Mouse (Mus musculus) heart, postnatal 25 days (tissue): ENCODE measurements around the gene Ccdc60. TPM values are rescaled to one million over a fixed set of nuclear protein-coding genes. Genes with fewer than 3 reads are reported as not detected.
"Not testable (repeated sequence)": the region's sequence is repeated elsewhere in the genome, so short reads cannot be mapped to it uniquely, and the experiment has no call there.

Source experiments
- DNase-seq: peaks from one replicate; pipeline ENCODE4 v3.0.0; 2022; ENCODE audit warnings: low spot score
- intact Hi-C: fragments of 180-260 bp; cut with DNase I; formaldehyde crosslinking; loops from one replicate; pipeline ENCODE4 v1.15.1; 2025
- total RNA-seq, 2 experiments: library from RNA; stranded (reverse); gene quantifications; 2 replicates each; pipeline ENCODE4 v1.2.3; 2021

The Ccdc60 gene
- not detected for total RNA-seq

GRCm38 (mm10) chr5:116288849-116289570 is at the start of gene Ccdc60:
TSS of gene Ccdc60 (minus strand) at chr5:116288985.
- intact Hi-C loops = no loop called here
- DNase-seq = no peak

- intact Hi-C loops = no loop called here
- DNase-seq = no peak
These were observed 47.4 kb upstream of the Ccdc60 start for GRCm38 (mm10) chr5:116336191-116336590.

- intact Hi-C loops = no loop called here
- DNase-seq = no peak
These were observed 40.1 kb upstream of the Ccdc60 start for GRCm38 (mm10) chr5:116328911-116329310.

- DNase-seq = no peak
- intact Hi-C loops = no loop called here
These were observed 34.6 kb upstream of the Ccdc60 start for GRCm38 (mm10) chr5:116323401-116323800.

GRCm38 (mm10) chr5:116322365-116323027 is 33.7 kb upstream of the Ccdc60 start:
- no peak for DNase-seq
- intact Hi-C loops = no loop called here

GRCm38 (mm10) chr5:116313711-116314110 is 24.9 kb upstream of the Ccdc60 start:
- intact Hi-C loops = no loop called here
- no peak for DNase-seq

- no peak for DNase-seq
- intact Hi-C loops = no loop called here
These were observed 23.4 kb upstream of the Ccdc60 start for GRCm38 (mm10) chr5:116312111-116312737.

GRCm38 (mm10) chr5:116311636-116312035 is 22.9 kb upstream of the Ccdc60 start:
- DNase-seq = no peak
- intact Hi-C loops = no loop called here

GRCm38 (mm10) chr5:116309383-116309801 is 20.6 kb upstream of the Ccdc60 start:
- intact Hi-C loops = no loop called here
- DNase-seq = no peak

- DNase-seq = no peak
- intact Hi-C loops = no loop called here
These were observed 16.8 kb upstream of the Ccdc60 start for GRCm38 (mm10) chr5:116305557-116305956.

GRCm38 (mm10) chr5:116305146-116305545 is 16.4 kb upstream of the Ccdc60 start:
- DNase-seq, intact Hi-C loops: not testable (repeated sequence)

- no peak for DNase-seq
- intact Hi-C loops = no loop called here
These were observed 12.2 kb upstream of the Ccdc60 start for GRCm38 (mm10) chr5:116300984-116301383.

GRCm38 (mm10) chr5:116293501-116293900 is 4.7 kb upstream of the Ccdc60 start:
- intact Hi-C loops = no loop called here
- no peak for DNase-seq

GRCm38 (mm10) chr5:116290584-116290983 is 1.8 kb upstream of the Ccdc60 start:
- intact Hi-C loops = no loop called here
- DNase-seq = no peak

- DNase-seq = no peak
- intact Hi-C loops = no loop called here
These were observed 1.1 kb upstream of the Ccdc60 start for GRCm38 (mm10) chr5:116289897-116290296.

GRCm38 (mm10) chr5:116288183-116288582 is 602 bp downstream of the Ccdc60 start:
- intact Hi-C loops = no loop called here
- DNase-seq = no peak

- DNase-seq = no peak
- intact Hi-C loops = no loop called here
These were observed 3.1 kb downstream of the Ccdc60 start for GRCm38 (mm10) chr5:116285532-116286176.

- no peak for DNase-seq
- intact Hi-C loops = no loop called here
These were observed 8.3 kb downstream of the Ccdc60 start for GRCm38 (mm10) chr5:116280518-116280917.

- intact Hi-C loops = no loop called here
These were observed 10.3 kb downstream of the Ccdc60 start for GRCm38 (mm10) chr5:116278436-116278918.

GRCm38 (mm10) chr5:116277951-116278350 is 10.8 kb downstream of the Ccdc60 start:
- intact Hi-C loops = no loop called here
- no peak for DNase-seq

More at GRCm38 (mm10) chr5:116278436-116278918, 10.3 kb downstream of the Ccdc60 start:
- no peak for DNase-seq
